Mouse (Mus musculus) adrenal gland, adult 18-20 months (tissue): Measurements from ENCODE around the gene Thnsl2. TPM values are rescaled to one million over a fixed set of nuclear protein-coding genes. Genes with fewer than 3 reads are reported as not detected.

ENCODE experiments used
- total RNA-seq, 2 experiments: library from RNA; stranded (reverse); gene quantifications; 1 replicate in 1 of 2; 2 replicates in 1 of 2; pipeline ENCODE4 v1.2.3; 2021

Thnsl2 gene
- total RNA-seq, 2 experiments from 2014 or later = 16.6 to 17.3 TPM

Other genes with a start within 250 kb of the Thnsl2 start
- not detected for gene Tex37, start 225.5 kb downstream of the Thnsl2 start, total RNA-seq
- gene Foxi3, start 187.9 kb downstream of the Thnsl2 start, total RNA-seq = not detected
- not detected for gene Fabp1, start 55.4 kb upstream of the Thnsl2 start, total RNA-seq
- 10 to 100 TPM; 67.0 to 79.3 TPM for gene Krcc1, start 127.2 kb upstream of the Thnsl2 start, total RNA-seq
- under 1 TPM; 0.27 to 0.90 TPM for gene Smyd1, start 177.8 kb upstream of the Thnsl2 start, total RNA-seq
- gene Cd8b1, start 178.3 kb upstream of the Thnsl2 start, total RNA-seq = under 1 TPM in 1 of 2 experiments, not detected in 1; 0.61 TPM
- under 1 TPM in 1 of 2 experiments, not detected in 1; 0.74 TPM for gene Cd8a, start 229.0 kb upstream of the Thnsl2 start, total RNA-seq